Mouse (Mus musculus) left cerebral cortex, postnatal 10 days (tissue): Measurements from ENCODE around the gene Apobec1. TPM values are rescaled to one million over a fixed set of nuclear protein-coding genes. Genes with fewer than 3 reads are reported as not detected.
"Not testable (repeated sequence)": the region's sequence is repeated elsewhere in the genome, so short reads cannot be mapped to it uniquely, and the experiment has no call there.

Experiments used
- DNase-seq, 2 experiments: peaks; one replicate each; pipeline ENCODE4 v3.0.0; 2021 to 2022; ENCODE audit warnings: low spot score in 2 of 2, mixed read lengths in 1 of 2; ENCODE audit errors: extremely low spot score in 1 of 2
- intact Hi-C: fragments of 180-260 bp; cut with DNase I; formaldehyde crosslinking; loops from one replicate; pipeline ENCODE4 v1.15.1; 2025
- total RNA-seq, 2 experiments: library from RNA; stranded (reverse); gene quantifications; 2 replicates each; pipeline ENCODE4 v1.2.3; 2021

Apobec1 gene
- total RNA-seq = 1 to 10 TPM; 1.4 to 1.7 TPM

GRCm38 (mm10) chr6:122602242-122602991 lies at the start of gene Apobec1:
Apobec1 (minus strand) TSS chr6:122602444.
- intact Hi-C loops = no loop called here
- peak; percentile 58 to 85 for DNase-seq

- no peak for DNase-seq
- intact Hi-C loops = no loop called here
Observed at GRCm38 (mm10) chr6:122650398-122650980, 48.2 kb upstream of the Apobec1 start.

- no peak for DNase-seq
- intact Hi-C loops = no loop called here
Observed at GRCm38 (mm10) chr6:122649903-122650302, 47.7 kb upstream of the Apobec1 start.

DNA sequence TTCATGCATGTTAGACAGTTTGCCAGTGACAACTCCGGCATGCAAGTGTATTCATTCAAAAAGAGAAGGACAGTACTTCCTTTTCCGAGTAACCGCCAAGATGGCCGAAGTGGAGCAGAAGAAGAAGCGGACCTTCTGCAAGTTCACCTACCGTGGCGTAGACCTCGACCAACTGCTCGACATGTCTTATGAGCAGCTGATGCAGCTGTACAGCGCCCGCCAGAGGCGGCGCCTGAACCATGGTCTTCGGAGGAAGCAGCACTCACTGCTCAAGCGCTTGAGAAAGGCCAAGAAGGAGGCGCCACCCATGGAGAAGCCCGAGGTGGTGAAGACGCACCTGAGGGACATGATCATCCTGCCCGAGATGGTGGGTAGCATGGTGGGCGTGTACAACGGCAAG lies 42.0 kb upstream of the Apobec1 start:
- intact Hi-C loops, DNase-seq: not testable (repeated sequence)

- intact Hi-C loops, DNase-seq: not testable (repeated sequence)
Observed at GRCm38 (mm10) chr6:122637566-122637965, 35.3 kb upstream of the Apobec1 start.

DNA sequence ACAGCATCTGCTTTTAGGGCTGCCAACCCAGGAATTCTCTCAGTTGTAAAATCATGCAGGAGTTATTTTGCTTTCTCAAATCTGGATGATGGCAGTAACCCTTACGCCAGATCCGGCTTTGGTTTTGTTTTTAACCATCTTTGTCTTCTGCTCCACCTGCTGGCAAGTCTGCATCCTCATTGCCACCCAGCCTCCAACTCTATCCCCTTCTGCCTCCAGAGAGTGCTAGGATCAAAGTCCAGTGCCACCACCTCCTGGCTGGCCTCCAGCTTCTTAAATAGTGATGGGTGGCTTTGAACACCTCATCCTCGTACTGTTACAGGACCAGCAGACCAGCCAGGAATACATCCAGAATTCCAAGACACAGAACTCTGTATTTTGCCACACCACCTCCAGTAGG lies 34.4 kb upstream of the Apobec1 start:
- DNase-seq = no peak
- intact Hi-C loops = no loop called here

DNA sequence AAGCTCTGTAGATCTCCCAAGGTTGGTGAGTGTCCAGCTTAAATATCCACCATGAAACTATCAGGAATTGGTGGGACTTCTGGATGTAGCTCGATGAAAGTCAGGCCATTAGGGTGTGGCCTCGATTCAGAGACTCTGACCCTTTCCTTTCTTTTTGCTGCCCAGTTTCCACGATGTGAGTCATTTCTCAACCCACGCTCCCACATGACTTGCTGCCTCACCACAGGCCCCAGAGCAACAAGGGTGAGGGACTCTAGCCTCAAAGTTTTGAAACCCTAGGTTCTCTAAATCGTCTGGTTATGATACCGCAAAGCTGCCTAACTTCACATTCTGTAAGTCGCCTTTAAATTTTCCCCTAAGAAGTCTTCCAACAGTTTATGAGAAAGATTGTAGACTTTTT lies 33.1 kb upstream of the Apobec1 start:
- DNase-seq = no peak
- intact Hi-C loops = no loop called here

DNA sequence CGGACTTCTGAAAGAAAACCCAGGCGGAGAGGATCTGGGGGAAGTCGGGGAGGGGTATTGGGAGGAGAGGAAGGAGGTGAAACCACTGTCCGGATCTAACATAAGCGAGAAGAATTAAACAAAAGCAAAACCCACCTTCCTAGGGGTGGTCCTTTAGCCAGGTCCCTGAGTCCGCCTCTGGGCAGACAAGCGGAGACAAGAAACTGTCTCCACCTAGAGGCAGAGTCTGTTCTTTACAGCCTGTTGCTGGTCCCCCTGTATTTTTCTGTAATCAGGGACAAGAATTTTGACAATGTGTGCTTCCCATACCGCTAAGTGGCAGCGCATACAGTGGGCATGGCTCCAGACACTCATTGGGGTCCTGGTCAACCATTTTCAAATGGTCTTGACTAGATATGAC lies 31.2 kb upstream of the Apobec1 start:
- peak in 1 of 2 experiments; percentile 21 for DNase-seq
- intact Hi-C loops = no loop called here

GRCm38 (mm10) chr6:122627469-122628108 lies 25.3 kb upstream of the Apobec1 start:
- no peak for DNase-seq
- intact Hi-C loops = no loop called here

DNA sequence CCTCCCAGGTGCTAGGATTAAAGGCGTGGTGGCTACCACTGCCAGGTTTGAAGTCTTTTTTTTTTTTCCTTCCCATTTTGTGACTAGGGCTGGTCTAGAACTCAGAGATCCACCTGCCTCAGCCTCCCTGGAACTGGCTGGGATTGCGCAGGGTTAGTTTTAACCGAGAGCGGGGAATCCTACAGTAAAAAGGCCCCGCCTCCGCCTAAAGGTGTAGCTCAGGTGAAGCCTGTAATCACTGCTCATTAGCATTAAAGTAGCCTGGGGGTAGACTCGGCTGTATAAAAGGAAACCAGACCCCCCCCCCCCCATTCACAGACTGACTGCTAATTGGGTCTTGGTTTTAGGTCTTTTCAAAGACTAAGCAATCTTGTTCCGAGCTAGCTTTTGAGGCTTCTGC lies 23.9 kb upstream of the Apobec1 start, which contains the start of gene Dppa3:
Gene Dppa3 (plus strand): TSS at position 301 of the 400 bp plus-strand sequence.
- no peak for DNase-seq
- intact Hi-C loops = no loop called here

- intact Hi-C loops = no loop called here
- DNase-seq = no peak
Observed at GRCm38 (mm10) chr6:122625156-122625555, 22.9 kb upstream of the Apobec1 start.

- DNase-seq = no peak
- intact Hi-C loops = no loop called here
Observed at GRCm38 (mm10) chr6:122624480-122624879, 22.2 kb upstream of the Apobec1 start.

DNA sequence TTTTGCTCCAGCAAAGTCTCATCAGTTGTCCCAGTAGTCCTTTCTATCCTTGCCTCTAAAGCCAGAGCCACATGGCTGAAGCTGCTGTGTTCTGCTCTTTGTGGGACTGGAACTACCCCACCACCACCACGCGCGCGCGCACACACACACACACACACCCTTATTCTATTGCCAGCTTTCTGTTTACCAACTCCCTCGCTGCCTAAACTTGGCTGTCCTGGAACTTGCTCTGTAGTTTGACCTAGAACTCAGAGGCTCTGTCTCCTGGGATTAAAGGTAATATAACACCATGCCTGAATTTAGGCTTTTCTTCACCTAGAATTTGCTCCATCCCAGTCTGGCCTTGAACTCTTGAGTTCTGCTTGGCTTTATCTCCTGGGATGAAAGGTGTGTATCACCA lies 18.8 kb upstream of the Apobec1 start:
- intact Hi-C loops = no loop called here
- DNase-seq = no peak

DNA sequence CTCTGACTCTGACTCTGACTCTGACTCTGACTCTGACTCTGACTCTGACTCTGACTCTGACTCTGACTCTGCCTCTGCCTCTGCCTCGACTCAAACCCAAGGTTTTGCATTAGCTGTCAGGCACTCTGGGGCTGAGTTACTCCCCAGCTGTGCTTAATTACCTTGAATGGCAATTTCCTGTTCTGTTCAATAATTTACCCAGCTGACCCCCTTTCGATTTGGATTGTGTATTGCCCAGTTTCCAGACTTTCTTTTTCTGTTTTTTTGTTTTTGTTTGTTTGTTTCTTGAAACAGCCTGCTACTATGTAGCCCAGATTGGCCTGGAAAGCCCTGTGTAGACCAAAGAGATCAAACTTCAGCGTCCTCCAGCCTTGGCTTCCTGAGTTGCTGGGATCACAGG lies 13.8 kb upstream of the Apobec1 start:
- DNase-seq = no peak
- intact Hi-C loops = no loop called here

DNA sequence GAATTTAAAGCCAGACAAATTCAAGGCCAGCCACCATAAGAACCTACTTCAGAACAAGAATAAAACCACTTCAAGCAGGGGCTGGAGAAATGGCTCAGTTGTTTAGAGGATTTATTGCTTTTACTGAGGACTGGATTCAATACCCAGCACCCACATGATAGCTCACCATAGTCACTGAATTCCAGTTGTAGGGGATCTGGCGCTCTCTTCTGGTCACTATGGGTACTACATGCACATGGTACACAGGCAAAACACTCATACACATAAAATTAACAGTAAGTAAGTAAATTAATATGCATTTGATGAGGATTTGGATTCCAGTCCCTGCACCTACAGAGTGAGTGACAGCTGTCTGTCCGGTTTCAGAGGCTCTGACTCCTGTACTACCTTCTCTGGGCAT lies 11.8 kb upstream of the Apobec1 start:
- no peak for DNase-seq
- intact Hi-C loops = no loop called here

DNA sequence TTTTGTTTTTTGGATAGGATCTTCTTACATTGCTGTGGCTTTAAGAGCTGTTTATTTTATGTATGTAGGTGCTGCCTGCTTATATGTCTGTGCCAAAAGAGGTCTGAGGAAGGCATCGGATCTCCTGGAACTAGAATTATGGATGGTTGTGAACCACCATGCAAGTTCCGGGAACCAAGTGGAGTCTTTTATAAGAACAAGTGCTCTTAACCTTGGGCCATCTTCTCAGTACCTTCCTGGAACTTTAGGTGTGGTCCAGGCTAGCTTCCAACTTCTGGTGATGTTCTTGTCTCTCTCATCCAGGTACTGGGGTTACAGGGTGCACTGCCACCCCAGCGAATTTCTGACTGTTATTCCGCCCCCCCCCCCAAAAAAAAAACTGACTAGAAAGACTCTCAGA lies 10.2 kb upstream of the Apobec1 start:
- intact Hi-C loops = no loop called here

GRCm38 (mm10) chr6:122609771-122610170 lies 7.5 kb upstream of the Apobec1 start, which contains the start of gene Gdf3:
Gdf3 (minus strand) TSS chr6:122610087.
- intact Hi-C loops = no loop called here
- no peak for DNase-seq

More for the DNA sequence above, 10.2 kb upstream of the Apobec1 start:
- DNase-seq = no peak

GRCm38 (mm10) chr6:122609377-122609728 lies 7.1 kb upstream of the Apobec1 start:
- DNase-seq = no peak
- intact Hi-C loops = no loop called here

DNA sequence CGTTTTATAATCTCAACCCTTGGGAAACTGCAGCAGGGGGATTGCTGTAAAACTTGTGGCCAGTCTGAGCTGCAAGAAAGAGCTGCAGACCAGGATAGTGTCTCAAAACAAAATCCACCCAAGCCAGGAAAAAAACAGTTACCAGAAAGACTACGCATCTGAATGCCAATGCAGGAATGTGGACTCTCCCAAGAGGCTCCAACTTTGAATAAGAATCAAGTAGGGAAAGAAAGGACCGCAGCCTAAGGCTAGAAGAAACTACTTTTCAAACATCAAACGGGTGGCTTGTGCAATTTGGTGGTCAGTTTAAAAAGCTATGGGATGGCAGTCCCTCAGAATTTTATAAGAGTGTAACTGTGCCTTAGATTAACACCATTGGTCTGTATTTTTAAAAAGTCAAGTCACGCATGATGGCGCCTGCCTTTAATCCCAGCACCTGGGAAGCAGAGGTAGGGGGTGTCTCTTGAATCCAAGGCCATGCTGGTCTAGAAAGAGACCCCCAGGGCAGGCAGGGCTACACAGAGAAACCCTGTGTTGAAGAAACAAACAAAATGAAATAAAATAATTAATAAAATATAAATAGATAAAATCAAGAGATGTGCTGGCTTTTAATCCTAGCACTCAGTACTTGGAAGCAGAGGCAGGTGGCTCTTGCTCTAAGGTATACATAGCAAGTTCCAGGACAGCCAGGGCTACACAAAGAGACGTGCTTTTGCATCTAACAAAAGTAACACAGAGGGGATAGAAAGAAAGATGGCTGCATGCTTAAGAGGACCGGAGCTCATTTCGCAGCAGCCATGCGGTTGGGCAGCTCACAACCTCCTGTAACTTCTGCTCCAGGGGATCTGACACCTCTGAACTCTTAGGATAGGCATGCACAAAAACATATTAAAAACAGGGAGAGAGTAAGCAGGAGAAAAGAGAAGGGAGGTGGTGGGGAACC lies 6.5 kb upstream of the Apobec1 start:
- intact Hi-C loops = no loop called here
- no peak for DNase-seq
